Mouse (Mus musculus) urinary bladder, adult 2 months (tissue): ENCODE measurements around the gene Kirrel2. TPM values are rescaled to one million over a fixed set of nuclear protein-coding genes. Genes with fewer than 3 reads are reported as not detected.
A peak's percentile ranks its signal among the peaks of the same experiment; 100 is the strongest.
"Not testable (repeated sequence)": the region's sequence is repeated elsewhere in the genome, so short reads cannot be mapped to it uniquely, and the experiment has no call there.

Source experiments
- DNase-seq: peaks from one replicate; pipeline ENCODE4 v3.0.0; 2022; ENCODE audit warnings: low spot score
- polyA plus RNA-seq: library from polyadenylated mRNA; depleted of rRNA; stranded (reverse); fragments of >200 nt; gene quantifications from 2 replicates; pipeline ENCODE4 v1.2.3, GENCODE M21; 2012; rRNA removed

The Kirrel2 gene
- polyA plus RNA-seq = not detected in 2 replicates

GRCm38 (mm10) chr7:30457629-30458330, at the start of gene Kirrel2, which contains the start of gene Nphs1:
Gene Kirrel2 (minus strand): TSS chr7:30457690.
Gene Nphs1 (plus strand): TSS chr7:30458315.
- no peak for DNase-seq

- not testable (repeated sequence) for DNase-seq
Measured at GRCm38 (mm10) chr7:30501159-30501558, 43.7 kb upstream of the Kirrel2 start.

DNA sequence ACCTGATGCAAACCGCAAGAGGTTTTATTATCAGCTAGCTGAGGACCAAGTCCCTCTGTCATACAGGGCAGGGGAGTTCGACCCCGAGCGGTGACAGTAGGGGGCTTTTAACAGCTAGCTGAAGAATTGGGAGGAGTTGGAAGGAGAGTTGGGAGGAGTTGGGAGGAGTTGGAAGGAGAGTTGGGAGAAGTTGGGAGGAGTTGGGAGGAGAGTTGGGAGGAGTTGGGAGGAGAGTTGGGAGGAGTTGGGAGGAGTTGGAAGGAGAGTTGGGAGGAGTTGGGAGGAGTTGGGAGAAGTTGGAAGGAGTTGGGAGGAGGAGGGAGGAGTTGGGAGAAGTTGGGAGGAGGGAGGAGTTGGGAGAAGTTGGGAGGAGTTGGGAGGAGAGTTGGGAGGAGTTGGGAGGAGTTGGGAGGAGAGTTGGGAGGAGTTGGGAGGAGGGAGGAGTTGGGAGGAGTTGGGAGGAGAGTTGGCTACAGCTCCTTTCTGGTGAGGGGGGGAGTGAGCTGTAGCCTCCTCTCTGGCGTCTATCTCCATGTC, 38.1 kb upstream of the Kirrel2 start:
- DNase-seq = not testable (repeated sequence)

DNA sequence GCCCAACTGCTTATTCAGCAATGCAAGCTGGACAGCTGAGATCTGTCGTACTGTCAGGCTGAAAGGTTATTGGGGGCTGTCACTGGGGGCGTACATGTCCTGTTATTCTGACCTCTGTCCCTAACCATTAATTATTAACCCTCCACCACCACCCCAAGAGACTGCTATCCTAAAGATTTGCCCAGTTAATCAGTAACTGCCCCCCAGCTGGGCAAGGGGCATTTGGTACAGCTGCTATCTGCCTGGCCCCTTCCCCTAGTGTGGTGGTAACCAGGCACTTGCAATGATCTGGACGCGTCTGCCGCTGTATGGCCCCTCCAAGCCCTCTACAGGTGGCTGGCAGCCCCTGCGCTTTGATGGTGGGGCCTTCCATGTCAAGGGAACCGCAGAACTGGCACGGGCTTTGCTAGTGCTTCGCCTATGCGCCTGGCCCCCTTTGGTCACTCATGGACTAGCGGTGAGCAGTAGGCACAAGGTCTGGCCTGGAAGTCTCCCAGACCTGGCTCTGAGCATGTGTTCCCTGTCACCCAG, 36.0 kb upstream of the Kirrel2 start, which contains the start of gene Prodh2:
Gene Prodh2 (plus strand): TSS at position 222 of the 531 bp plus-strand sequence.
- no peak for DNase-seq

- DNase-seq = peak; percentile 36
Measured at GRCm38 (mm10) chr7:30492765-30493164, 35.3 kb upstream of the Kirrel2 start.

- no peak for DNase-seq
Measured at GRCm38 (mm10) chr7:30490957-30491307, 33.4 kb upstream of the Kirrel2 start.

DNA sequence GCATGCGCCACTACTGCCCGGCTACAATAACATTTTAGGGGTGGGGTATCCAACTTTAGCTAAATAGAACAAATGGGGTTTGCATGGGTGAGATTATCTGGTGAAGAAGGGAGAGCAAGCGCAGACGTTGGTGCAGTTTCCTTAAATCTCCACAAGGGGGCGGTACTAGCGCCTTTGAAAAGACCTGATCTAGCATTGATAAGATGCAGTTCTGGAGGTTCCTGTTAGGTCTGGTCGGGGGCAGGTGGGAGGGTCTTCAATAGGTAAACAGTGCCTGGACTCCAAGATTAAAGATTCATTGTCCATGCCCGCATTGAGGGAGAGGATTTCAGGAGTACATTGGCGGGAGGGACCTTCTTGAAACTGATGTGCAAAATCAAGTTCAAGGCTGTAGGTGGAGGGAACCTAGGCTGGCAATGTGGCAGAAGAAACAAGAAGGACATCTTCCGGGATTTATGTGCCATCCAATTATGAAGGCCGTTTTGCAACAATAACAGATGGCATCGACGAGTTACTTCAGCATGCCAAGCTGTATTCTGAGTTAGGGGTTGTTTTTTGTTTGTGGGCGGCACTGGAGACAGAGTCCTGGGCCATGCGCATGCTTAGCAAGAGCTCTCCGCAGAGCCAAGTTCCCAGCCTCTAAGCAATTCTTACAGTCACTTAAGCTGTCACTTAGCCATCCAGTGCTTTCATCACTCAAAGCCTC, 32.9 kb upstream of the Kirrel2 start:
- no peak for DNase-seq

- no peak for DNase-seq
Measured at GRCm38 (mm10) chr7:30484250-30484649, 26.8 kb upstream of the Kirrel2 start.

DNA sequence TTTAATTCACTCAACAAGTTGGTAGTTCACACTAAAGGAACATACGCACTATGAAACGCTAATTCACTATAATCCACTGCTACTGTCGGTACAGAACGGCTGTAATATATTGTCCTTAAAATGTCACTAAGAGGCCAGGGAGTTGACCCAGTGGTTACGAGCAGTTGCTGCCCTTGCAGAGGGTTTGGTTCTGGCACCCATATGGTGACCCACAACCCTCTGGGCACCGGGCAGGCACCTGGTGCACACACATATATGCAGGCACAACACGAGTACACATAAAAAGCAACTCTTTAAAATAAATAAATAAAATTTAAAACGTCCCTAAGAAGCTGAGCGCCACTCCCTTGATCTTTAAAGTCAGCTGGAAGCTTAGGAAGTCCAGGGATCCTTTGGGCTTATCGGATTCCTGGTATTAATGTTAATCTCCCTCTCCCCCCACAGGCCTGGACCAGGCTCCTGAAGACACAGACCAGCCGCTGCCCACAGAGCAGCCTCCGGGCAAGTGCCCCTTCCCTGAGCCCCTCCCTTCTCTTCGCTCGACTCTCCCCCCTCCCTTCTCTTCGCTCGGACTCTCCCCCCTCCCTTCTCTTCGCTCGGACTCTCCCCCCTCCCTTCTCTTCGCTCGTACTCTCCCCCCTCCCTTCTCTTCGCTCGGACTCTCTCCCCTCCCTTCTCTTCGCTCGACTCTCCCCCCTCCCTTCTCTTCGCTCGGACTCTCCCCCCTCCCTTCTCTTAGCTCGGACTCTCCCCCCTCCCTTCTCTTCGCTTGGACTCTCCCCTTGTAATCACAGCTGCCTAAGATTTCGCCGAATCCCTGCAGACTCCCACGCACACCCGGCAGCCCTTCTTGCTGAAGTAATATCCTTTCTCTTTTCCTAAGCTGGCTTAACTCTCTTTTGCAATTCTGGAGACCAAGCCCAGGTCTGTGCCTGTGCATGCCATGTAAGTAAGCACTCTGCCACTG, 20.2 kb upstream of the Kirrel2 start:
- DNase-seq = no peak

DNA sequence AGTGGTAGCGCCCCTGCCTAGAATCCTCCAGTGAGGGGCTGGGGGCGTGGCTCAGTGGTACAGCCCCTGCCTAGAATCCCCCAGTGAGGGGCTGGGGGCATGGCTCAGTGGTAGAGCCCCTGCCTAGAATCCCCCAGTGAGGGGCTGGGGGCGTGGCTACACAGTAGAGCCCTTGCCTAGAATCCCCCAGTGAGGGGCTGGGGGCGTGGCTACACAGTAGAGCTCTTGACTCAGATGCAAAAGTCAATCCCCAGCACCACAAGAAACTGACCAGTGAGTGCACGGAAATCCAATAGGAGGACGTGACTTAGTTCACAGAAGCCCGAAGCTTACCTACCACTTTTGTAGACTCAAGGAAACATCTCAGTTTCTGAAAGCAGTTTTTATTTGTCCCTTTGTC, 18.6 kb upstream of the Kirrel2 start:
- not testable (repeated sequence) for DNase-seq

DNA sequence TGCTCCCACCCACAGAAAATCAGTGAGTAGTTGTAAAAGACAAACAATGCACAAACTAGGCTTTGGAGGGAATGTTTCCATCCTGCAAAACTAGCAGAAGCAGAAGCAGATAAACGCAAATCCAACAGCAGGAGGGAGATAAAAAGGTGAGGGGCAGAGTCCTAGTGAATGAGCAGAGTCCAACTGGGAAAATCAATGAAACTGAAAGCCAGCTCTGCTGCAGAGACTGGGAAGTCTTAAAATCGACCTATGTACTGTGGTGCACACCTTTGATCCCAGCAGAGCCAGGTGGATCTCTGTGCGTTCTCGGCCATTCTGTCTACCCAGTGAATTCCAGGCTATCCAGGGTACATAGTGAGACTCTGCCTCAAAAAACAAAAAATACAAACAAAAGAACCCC, 17.5 kb upstream of the Kirrel2 start:
- no peak for DNase-seq

DNA sequence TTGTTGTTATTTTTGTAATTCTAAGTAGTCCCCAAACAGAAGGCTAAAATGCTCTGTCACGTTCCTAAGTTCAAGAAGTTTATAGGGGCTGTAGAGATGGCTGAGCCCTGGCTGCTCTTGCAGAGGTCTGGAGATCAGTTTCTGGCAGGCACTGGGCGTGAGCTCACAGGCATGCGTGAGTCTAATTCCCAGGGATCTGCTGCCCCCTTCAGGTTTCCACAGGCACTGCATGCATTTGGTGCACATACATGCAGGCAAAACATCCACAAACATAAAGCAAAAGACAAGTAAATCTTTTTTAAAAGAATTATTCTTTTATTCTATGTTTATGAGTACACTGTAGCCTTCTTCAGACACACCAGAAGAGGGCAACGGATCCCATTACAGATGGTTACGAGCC, 14.9 kb upstream of the Kirrel2 start:
- DNase-seq = no peak

- no peak for DNase-seq
Measured at GRCm38 (mm10) chr7:30464816-30465300, 7.4 kb upstream of the Kirrel2 start.

DNA sequence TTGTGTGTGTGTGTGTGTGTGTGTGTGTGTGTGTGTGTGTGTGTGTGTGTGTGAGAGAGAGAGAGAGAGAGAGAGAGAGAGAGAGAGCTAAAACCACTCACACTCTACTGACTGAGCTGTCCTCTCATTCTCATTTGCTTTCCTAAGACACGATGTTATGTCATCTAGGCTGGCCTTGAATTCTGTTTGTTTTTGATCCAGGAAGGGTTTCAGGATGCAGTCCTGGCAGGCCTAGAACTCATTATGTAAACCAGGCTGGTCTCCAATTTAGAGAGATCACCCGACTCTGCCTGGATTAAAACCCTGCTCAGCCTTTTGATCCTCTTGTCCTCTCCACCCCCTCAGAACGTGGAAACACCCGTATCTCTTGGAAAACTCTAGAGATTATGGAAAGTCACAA, 6.5 kb upstream of the Kirrel2 start:
- no peak for DNase-seq

DNA sequence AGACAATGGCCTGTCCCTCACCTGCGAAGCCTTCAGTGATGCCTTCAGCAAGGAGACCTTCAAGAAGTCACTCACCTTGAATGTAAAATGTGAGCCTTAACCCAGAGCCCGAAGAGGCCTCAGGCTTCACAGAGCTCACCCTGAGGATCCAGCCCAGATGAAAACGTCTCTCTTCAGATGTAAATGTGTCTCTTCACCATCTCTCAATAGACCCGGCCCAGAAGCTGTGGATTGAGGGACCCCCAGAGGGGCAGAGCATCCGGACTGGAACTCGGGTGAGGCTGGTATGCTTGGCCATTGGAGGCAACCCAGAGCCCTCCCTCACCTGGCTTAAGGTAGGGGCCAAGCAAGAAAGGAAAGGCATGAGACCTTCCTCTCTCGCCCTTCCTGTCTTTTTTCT, 6.1 kb upstream of the Kirrel2 start:
- no peak for DNase-seq

DNA sequence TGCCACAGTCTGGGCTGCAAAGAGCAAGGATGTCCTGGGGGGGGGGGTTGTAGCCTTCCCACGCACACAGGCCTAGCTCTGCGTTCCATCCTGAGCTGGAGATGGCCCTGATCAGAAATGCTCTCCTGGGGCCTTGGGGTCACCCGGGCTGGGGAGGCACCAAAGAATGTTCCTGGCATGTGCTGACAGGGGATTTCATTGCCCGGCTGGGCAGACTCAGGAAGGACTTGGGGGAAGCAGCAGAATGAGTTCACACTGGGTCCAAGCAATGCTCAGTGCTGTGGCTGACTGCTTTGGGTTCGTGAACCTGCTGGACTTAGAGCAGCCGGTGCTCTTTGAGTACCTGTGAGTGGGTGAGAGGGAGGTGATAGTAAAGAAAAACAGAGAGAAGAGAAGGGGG, 2.0 kb upstream of the Kirrel2 start:
- DNase-seq = no peak

GRCm38 (mm10) chr7:30456911-30457628, 420 bp downstream of the Kirrel2 start:
- no peak for DNase-seq

GRCm38 (mm10) chr7:30456487-30456886, 1.0 kb downstream of the Kirrel2 start:
- DNase-seq = no peak

DNA sequence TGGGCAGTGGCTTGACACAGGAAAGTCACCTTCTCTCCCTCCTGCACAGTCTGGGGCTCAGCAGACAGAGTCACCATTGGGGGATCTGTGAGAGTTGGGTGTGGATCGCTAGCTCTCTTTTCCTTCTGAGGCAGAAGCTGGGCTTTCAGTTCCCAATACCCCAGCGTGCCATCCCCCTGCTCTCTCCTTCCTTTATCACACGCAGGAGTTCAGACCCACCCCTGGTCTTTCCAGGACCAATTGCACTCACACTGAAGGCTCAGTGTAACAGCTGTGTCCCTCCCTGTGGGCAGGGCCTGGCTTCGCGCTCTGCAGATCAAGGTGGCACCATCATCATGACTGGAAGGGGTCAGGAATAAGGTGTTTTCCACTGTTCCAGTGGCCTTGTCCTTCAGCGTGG, 3.2 kb downstream of the Kirrel2 start:
- no peak for DNase-seq

DNA sequence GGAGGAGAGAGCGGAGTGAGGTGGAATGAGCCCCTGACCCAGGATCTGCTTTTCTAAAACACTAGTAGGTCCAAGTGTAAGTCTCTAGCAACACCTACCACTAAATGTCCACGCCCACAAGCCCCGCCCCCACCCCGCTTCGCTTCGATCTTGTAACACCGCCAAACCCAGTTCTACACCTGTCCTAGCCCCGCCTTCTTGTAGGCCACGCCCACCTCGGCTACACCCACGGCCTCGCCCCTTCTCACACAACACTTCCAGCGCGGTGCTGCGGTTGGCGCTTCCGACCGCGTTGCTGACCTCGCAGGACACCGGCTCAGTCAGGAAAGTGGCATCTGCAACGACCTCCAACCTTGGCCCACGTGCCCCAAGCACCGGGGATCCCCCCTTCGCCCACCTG, 3.7 kb downstream of the Kirrel2 start:
- DNase-seq = no peak

GRCm38 (mm10) chr7:30453327-30453726, 4.2 kb downstream of the Kirrel2 start:
- no peak for DNase-seq
